Mouse (Mus musculus) adrenal gland, postnatal 10 days (tissue): Measurements from ENCODE around the gene Atxn7l1. TPM values are rescaled to one million over a fixed set of nuclear protein-coding genes. Genes with fewer than 3 reads are reported as not detected.

ENCODE experiments used
- DNase-seq: peaks from one replicate; pipeline ENCODE4 v3.0.0; 2021; ENCODE audit warnings: mixed read lengths
- total RNA-seq, 2 experiments: library from RNA; stranded (reverse); gene quantifications; 2 replicates each; pipeline ENCODE4 v1.2.3; 2021

Atxn7l1 gene
- total RNA-seq, 2 experiments from 2014 or later, result 20.1 to 32.3 TPM

GRCm38 (mm10) chr12:33369555-33369954 lies 222.1 kb downstream of the Atxn7l1 start:
- peak; percentile 22 for DNase-seq

DNA sequence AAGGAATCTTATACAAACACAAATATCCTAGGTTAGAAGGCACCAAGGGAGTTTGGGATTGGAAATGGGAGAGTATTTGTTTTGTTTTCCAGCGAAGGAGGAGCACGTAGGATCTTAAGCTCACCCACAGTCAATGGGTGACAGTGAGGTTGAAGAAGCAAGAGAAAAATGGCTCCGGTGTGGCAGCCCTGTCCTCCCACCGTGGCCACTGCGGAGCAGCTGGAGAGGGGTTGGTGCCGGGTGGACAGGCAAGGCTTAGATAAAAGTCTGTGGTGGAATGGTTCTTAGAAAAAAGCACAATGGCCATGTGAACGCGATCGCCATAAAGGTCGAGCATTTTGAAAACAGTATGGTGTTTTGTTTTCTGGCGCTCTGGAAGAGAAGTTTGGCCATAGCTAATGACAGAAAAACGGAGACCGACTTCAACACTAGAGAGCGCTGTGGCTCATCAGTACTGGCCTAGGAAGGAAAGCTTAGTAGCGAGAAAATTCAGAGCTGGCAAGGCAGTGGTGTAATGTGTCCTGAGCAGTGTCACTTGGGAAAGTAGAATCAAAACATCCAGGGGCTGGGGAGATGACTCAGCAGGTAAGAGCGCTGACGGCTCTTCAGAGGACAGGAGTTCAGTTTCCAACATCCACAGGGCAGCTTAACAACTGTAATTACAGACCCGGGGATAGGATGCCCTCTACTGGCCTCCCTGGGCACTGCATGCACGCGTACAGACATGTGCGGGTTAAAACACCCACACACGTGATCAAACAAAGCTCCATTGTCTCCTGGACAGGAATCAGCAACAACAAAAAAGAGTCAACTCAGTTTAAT lies 232.3 kb downstream of the Atxn7l1 start:
- peak; percentile 83 for DNase-seq

GRCm38 (mm10) chr12:33388842-33389241 lies 241.3 kb downstream of the Atxn7l1 start:
- DNase-seq, result peak; percentile 76

GRCm38 (mm10) chr12:33390844-33391560 lies 243.5 kb downstream of the Atxn7l1 start:
- peak; percentile 16 for DNase-seq

GRCm38 (mm10) chr12:33394804-33395623 lies 247.5 kb downstream of the Atxn7l1 start, which contains the start of gene Efcab10:
Efcab10 (plus strand) TSS chr12:33394854.
- DNase-seq, result peak; percentile 15

DNA sequence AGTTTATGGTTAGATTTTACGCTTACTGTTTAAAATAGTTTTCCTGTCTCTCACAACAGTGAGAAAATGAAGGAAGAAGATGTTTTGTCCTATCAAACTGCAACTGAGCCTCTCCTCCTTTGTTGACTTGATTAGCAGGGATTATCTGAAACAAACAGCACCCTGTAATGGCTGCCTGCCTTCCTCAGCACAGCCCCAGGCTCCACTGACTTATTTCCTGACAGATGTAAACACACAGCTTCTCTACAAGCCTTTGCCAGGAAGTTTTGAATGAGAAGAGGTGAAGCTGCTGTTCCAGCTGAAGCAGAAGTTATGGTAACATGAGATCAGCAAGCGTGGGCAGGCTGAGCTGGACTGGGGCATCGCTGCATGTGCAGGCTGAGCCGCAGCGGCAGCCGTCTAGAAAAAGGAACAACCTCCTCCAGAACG lies 255.8 kb downstream of the Atxn7l1 start:
- no peak for DNase-seq

DNA sequence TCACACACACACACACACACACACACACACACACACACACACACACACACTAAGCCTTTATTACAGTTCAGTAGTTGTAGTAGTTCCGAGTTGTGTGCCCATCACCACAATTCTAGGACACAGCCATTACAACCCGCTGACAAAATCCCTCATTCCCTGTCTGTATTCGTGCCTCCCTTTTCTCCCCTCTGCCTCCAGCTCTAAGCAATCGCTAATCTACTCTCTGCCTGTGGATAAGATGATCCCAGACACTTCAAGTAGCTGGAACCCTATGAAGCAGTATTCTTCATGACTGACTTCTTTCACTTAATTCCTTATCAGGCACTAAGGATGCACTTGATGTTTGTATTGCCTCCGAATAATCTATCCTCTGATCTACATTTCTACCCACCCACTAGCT lies 257.5 kb downstream of the Atxn7l1 start:
- no peak for DNase-seq

DNA sequence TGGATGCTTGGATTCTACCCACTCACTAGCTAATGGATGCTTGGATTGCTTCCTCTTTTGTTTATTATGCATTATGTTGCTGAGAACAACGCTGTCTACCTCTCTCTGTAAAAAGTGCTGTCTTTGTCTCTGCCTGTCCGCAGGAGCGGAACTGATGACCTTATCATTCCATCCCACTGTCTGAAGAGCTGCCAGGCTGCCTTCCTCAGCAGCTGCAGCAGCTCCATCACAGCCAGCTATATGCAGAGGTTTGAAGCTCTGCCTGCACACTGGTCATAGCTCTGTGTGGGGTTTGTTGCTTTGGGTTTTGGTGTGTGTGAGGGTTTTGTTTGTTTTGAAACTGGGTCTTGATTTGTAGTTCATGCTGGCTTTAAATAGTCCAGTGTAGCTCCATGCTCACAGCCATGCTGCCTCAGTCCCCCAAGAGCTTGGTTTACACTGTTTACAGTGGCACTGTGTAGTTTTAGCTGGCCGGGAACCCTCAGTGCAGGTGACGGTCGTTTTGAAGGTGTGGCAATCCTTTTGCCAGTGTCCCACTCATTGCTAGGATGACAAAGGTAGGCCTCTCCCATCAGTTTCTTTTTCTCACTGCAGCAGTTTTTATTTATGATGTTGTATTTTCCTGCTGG lies 258.0 kb downstream of the Atxn7l1 start:
- DNase-seq, result no peak

- no peak for DNase-seq
Measured at GRCm38 (mm10) chr12:33411580-33412151, 264.2 kb downstream of the Atxn7l1 start.

Other genes starting within 250 kb of the Atxn7l1 start
- 10 to 100 TPM; 95.0 to 99.0 TPM for gene Sypl, start 193.8 kb upstream of the Atxn7l1 start, total RNA-seq
- gene Cdhr3, start 54.8 kb upstream of the Atxn7l1 start, total RNA-seq, result under 1 TPM in 1 of 2 experiments, not detected in 1; 0.27 TPM
- under 1 TPM in 1 of 2 experiments, not detected in 1; 0.79 TPM for gene Efcab10, start 247.2 kb downstream of the Atxn7l1 start, total RNA-seq